Comparison of ENCODE assay signal across 8 mouse cellular contexts in genomic region chr16:4273702-4274476, GRCm38 (mm10).
DNase-seq lines count a peak whose midpoint lies in the region; ATAC-seq and TF ChIP-seq lines count a peak whose summit lies in the region.

No protein-coding gene starts in this region.

- H3K36me3 ChIP-seq in intestine, embryonic 14.5 days (ENCODE audit: control insufficient read depth, insufficient read depth, low read length): no peaks in the 10 kb centered on the region
- no peaks in the 10 kb centered on the region for H3K36me3 ChIP-seq in intestine, postnatal 0 days (ENCODE audit: control insufficient read depth, insufficient read depth)
- H3K36me3 ChIP-seq in heart, embryonic 16.5 days (ENCODE audit: control insufficient read depth, insufficient read depth): no peaks in the 10 kb centered on the region
- H3K36me3 ChIP-seq in forebrain, embryonic 13.5 days (ENCODE audit: poor library complexity, severe bottlenecking): no peaks in the 10 kb centered on the region

- H3K9ac ChIP-seq in intestine, embryonic 14.5 days (ENCODE audit: low read length): no peak overlapping the region
- no peak overlapping the region for H3K9ac ChIP-seq in intestine, postnatal 0 days (ENCODE audit: low read depth, low read length)
- peak overlapping the region; percentile 59 for H3K9ac ChIP-seq in heart, embryonic 16.5 days (ENCODE audit: low read length)
- H3K9ac ChIP-seq in forebrain, embryonic 13.5 days: no peak overlapping the region

- no peaks in the 10 kb centered on the region for H3K9me3 ChIP-seq in intestine, embryonic 14.5 days (ENCODE audit: control insufficient read depth, low read length)
- H3K9me3 ChIP-seq in intestine, postnatal 0 days (ENCODE audit: control insufficient read depth): no peaks in the 10 kb centered on the region
- H3K9me3 ChIP-seq in heart, embryonic 16.5 days (replicated peaks; ENCODE audit: control insufficient read depth, low read length): no peaks in the 10 kb centered on the region
- H3K9me3 ChIP-seq in forebrain, embryonic 13.5 days (replicated peaks): no peaks in the 10 kb centered on the region

- peaks cover 14% of the 10 kb centered on the region for H3K4me1 ChIP-seq in intestine, embryonic 14.5 days (replicated peaks; ENCODE audit: control insufficient read depth, insufficient read depth, low read length)
- no peaks in the 10 kb centered on the region for H3K4me1 ChIP-seq in intestine, postnatal 0 days (replicated peaks; ENCODE audit: control insufficient read depth, insufficient read depth, low read length)
- H3K4me1 ChIP-seq in heart, embryonic 16.5 days (ENCODE audit: control insufficient read depth, insufficient read depth, low read length): peaks cover 39% of the 10 kb centered on the region
- H3K4me1 ChIP-seq in forebrain, embryonic 13.5 days: 0 out of 2 replicates have a peak, but pooled peaks cover 6% of the 10 kb centered on the region

- H3K27me3 ChIP-seq in intestine, embryonic 14.5 days (replicated peaks; ENCODE audit: control insufficient read depth, insufficient read depth, low read length): no peaks in the 10 kb centered on the region
- H3K27me3 ChIP-seq in intestine, postnatal 0 days (replicated peaks; ENCODE audit: control insufficient read depth, insufficient read depth, low read length): no peaks in the 10 kb centered on the region
- no peaks in the 10 kb centered on the region for H3K27me3 ChIP-seq in heart, embryonic 16.5 days (ENCODE audit: control insufficient read depth, insufficient read depth, low read length)
- no peaks in the 10 kb centered on the region for H3K27me3 ChIP-seq in forebrain, embryonic 13.5 days

- no peak for TF ChIP-seq CTCF in intestine, postnatal 0 days (IDR thresholded peaks at IDR 0.05; ENCODE audit: low read depth)

- peak; percentile 75 for DNase-seq in intestine, embryonic 14.5 days (ENCODE audit: low spot score)
- peak; percentile 55 for DNase-seq in fat pad, adult 2 months (ENCODE audit: extremely low read depth, low read depth, low spot score)
- peak; percentile 33 for DNase-seq in layer of hippocampus, adult 9-10 months (ENCODE audit: low spot score)
- DNase-seq in lung, postnatal 36 days: peak; percentile 87
- DNase-seq in urinary bladder, postnatal 4 days (ENCODE audit: low spot score in 2 of 2): peak; percentile 69 to 87

- no peak overlapping the region for H3K4me2 ChIP-seq in intestine, embryonic 14.5 days (ENCODE audit: low read length)
- no peak overlapping the region for H3K4me2 ChIP-seq in intestine, postnatal 0 days (replicated peaks; ENCODE audit: low read depth)
- H3K4me2 ChIP-seq in heart, embryonic 16.5 days (ENCODE audit: low read depth, low read length): peak overlapping the region; percentile 19; the same call in 1 of the 2 replicates
- no peak overlapping the region for H3K4me2 ChIP-seq in forebrain, embryonic 13.5 days

- peak overlapping the region; percentile 71 for H3K27ac ChIP-seq in intestine, embryonic 14.5 days (ENCODE audit: low read depth)
- H3K27ac ChIP-seq in intestine, postnatal 0 days (ENCODE audit: low read depth, low read length): no peak overlapping the region
- H3K27ac ChIP-seq in heart, embryonic 16.5 days (ENCODE audit: low read length): peak overlapping the region; percentile 93
- no peak overlapping the region for H3K27ac ChIP-seq in forebrain, embryonic 13.5 days

- WGBS in intestine, embryonic 14.5 days: 34% methylated on average over 12 of the region's 12 CpGs
- 43% methylated on average over 12 of the region's 12 CpGs for WGBS in intestine, postnatal 0 days
- whole genome bisulfite sequencing in heart, embryonic 16.5 days: 34% methylated on average over 12 of the region's 12 CpGs
- WGBS in forebrain, embryonic 13.5 days: 56% methylated on average over 12 of the region's 12 CpGs

- ATAC-seq in intestine, embryonic 14.5 days (replicated peaks; ENCODE audit: low FRiP score, low TSS enrichment, low read depth): peak; percentile 71
- ATAC-seq in intestine, postnatal 0 days: no peak
- peak; percentile 82 for ATAC-seq in heart, embryonic 16.5 days (replicated peaks; ENCODE audit: extremely low read depth, insufficient read depth, low FRiP score)
- ATAC-seq in forebrain, embryonic 13.5 days: no peak

- H3K4me3 ChIP-seq in intestine, embryonic 14.5 days (ENCODE audit: low read depth, low read length): no peak overlapping the region
- no peak overlapping the region for H3K4me3 ChIP-seq in intestine, postnatal 0 days (ENCODE audit: low read depth, low read length)
- H3K4me3 ChIP-seq in heart, embryonic 16.5 days (ENCODE audit: low read length): no peak overlapping the region
- H3K4me3 ChIP-seq in forebrain, embryonic 13.5 days: no peak overlapping the region

Comparison
In these comparisons a context has a peak if more than half of its experiments do, and no peak if none do; other contexts are left out.
1. ATAC-seq: peak in intestine, embryonic 14.5 days (single experiment) and heart, embryonic 16.5 days (single experiment); none in intestine, postnatal 0 days (single experiment) and forebrain, embryonic 13.5 days (single experiment).
2. H3K27ac ChIP-seq: peak in intestine, embryonic 14.5 days (single experiment) and heart, embryonic 16.5 days (single experiment); none in intestine, postnatal 0 days (single experiment) and forebrain, embryonic 13.5 days (single experiment).
3. DNase-seq: peak in every context shown above with its lines; median percentile 87 in lung, postnatal 36 days; 78 in urinary bladder, postnatal 4 days; 75 in intestine, embryonic 14.5 days; 55 in fat pad, adult 2 months; 33 in layer of hippocampus, adult 9-10 months.